Mouse (Mus musculus) stomach, embryonic 14.5 days (tissue): Measurements from ENCODE around the gene Rad51b. TPM values are rescaled to one million over a fixed set of nuclear protein-coding genes. Genes with fewer than 3 reads are reported as not detected.
A peak's percentile ranks its signal among the peaks of the same experiment; 100 is the strongest.

Experiments used
- ATAC-seq: fragments of 200-750 bp; cut with Nextera tagmentation; 2 replicates; pipeline ENCODE4 v1.8.0; 2017; ENCODE audit warnings: low read depth, moderate TSS enrichment; ENCODE audit not compliant: insufficient number of reproducible peaks, insufficient read depth, low FRiP score
- H3K27ac ChIP-seq: fragments of 300-500 bp; sonication (generic); 2 replicates; pipeline ENCODE4 v1.5.1; 2014; ENCODE audit warnings: mild to moderate bottlenecking, low read length, moderate library complexity, mixed read lengths
- H3K27me3 ChIP-seq: fragments of 300-500 bp; sonication (generic); 2 replicates; pipeline ENCODE4 v1.6.1; 2014; ENCODE audit warnings: low read length, control low read depth, mixed read lengths; ENCODE audit not compliant: control insufficient read depth, insufficient read depth
- H3K36me3 ChIP-seq: fragments of 300-500 bp; sonication (generic); 2 replicates; pipeline ENCODE4 v1.6.1; 2014; ENCODE audit warnings: mild to moderate bottlenecking, control low read depth, low read length, moderate library complexity, mixed read lengths; ENCODE audit not compliant: control insufficient read depth, insufficient read depth
- H3K4me1 ChIP-seq: fragments of 300-500 bp; sonication (generic); 2 replicates; pipeline ENCODE4 v1.6.1; 2014; ENCODE audit warnings: low read length, control low read depth, mixed read lengths; ENCODE audit not compliant: control insufficient read depth, insufficient read depth
- H3K4me2 ChIP-seq: fragments of 300-500 bp; sonication (generic); replicated peaks from 2 replicates; pipeline ENCODE4 v1.6.1; 2014; ENCODE audit warnings: low read depth, low read length, control low read depth
- H3K4me3 ChIP-seq: fragments of 300-500 bp; sonication (generic); 2 replicates; pipeline ENCODE4 v1.5.1; 2014; ENCODE audit warnings: low read depth, low read length, control low read depth
- H3K9ac ChIP-seq: fragments of 300-500 bp; sonication (generic); replicated peaks from 2 replicates; pipeline ENCODE4 v1.6.1; 2014; ENCODE audit warnings: low read depth, mild to moderate bottlenecking, control low read depth, low read length, moderate library complexity, mixed read lengths
- H3K9me3 ChIP-seq: fragments of 300-500 bp; sonication (generic); 2 replicates; pipeline ENCODE4 v1.6.1; 2016; ENCODE audit warnings: low read depth, low read length, control low read depth; ENCODE audit not compliant: control insufficient read depth
- WGBS: fragments of 180-500 bp; shearing (Covaris S2); extraction: QIAGEN DNeasy Blood & Tissue Kit; methylation state at CpG from one replicate; pipeline ENCODE4 v1.1.7; 2014; 5-methylcytosine and 5-hydroxymethylcytosine counted together
- polyA plus RNA-seq: library from polyadenylated mRNA; unstranded; fragments of >200 nt; fragmentation: Nextera tagmentation; extraction: Ambion mirVana; gene quantifications from 2 replicates; pipeline ENCODE4 v1.2.1, GENCODE M21; 2014

Rad51b gene
- polyA plus RNA-seq, 1 experiment from 2014 or later, result 8.4 TPM

DNA sequence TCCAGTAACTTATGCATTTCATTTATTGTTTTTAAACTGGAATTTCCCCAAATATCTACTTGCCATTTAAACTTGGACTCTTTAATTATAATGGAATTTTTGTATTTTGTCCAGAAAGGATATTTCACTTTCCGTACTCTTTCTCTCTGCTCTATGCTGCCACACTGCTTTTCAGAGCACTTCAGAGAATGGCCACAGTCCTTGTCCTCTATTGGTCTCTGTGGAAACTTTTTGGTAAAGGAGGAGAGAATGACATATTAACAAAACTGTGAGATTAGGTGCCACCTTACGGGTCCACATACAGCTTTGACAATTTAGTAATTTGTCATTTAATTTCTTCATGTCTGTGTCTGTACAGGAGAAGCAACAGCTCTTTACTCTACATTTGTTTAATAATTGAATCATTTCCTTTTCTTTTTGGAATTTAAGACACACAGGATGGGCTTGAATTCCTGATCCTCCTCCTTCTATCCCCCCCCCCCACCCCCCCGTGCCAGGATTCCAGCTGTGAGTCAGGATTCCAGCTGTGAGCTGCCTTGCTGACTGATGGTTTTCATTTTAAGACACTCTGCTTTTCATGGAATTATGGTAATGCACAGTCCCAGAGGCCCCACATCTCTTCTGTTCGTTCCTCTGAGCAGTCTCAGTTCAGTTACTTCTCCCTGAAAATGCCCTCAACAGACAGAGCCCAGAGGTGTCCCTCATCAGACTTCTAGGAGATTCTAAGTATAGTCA is 112.2 kb downstream of the Rad51b start:
- Histone ChIP-seq H3K9ac (no peak overlapping the region), H3K9me3 (no peaks in the 10 kb centered on the region), H3K4me3 (no peak overlapping the region), H3K36me3 (no peaks in the 10 kb centered on the region), H3K27me3 (no peaks in the 10 kb centered on the region), H3K27ac (peak overlapping the region; percentile 71; the same call in 1 of the 2 replicates), H3K4me2 (no peak overlapping the region), H3K4me1 (0 out of 2 replicates have a peak, but pooled peaks cover 2% of the 10 kb centered on the region)
- no peak for ATAC-seq
- WGBS, result 39% methylated on average over 3 of the region's 4 CpGs

DNA sequence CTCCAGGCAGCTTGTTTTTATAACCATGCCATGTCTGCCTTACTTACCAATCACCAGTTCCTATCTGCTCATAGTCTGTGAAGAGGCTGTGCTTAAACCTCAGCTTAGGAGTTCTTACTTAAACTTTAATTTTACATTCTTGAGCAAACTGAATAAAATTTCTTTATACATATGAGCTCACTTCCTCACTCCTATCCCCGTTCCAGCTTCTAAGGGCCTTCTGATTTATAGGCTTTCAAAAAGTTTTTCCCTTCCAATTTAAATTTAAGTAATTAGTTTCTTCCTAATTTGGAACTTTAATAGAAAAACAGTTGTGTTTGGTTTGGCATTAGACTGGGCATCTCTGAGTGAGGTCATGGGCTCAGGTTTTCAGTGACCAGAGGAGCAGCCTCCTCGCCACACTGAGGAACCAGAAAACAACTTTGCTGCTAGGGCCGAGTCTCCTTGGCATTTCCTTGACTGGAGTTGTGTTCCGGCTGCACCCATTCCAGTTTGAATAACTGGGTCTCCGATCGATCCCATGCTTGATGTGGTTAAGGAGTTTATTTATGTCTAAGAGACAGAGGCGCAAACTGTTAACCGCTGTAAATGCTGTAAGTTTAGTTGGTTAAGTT is 115.9 kb downstream of the Rad51b start:
- Histone ChIP-seq H3K4me2 (no peak overlapping the region), H3K4me3 (no peak overlapping the region), H3K9ac (no peak overlapping the region), H3K36me3 (no peaks in the 10 kb centered on the region), H3K9me3 (no peaks in the 10 kb centered on the region), H3K27ac (peak overlapping the region; percentile 33; the same call in 1 of the 2 replicates), H3K27me3 (no peaks in the 10 kb centered on the region), H3K4me1 (0 out of 2 replicates have a peak, but pooled peaks cover 2% of the 10 kb centered on the region)
- 73% methylated on average over 8 of the region's 8 CpGs for WGBS
- no peak for ATAC-seq

DNA sequence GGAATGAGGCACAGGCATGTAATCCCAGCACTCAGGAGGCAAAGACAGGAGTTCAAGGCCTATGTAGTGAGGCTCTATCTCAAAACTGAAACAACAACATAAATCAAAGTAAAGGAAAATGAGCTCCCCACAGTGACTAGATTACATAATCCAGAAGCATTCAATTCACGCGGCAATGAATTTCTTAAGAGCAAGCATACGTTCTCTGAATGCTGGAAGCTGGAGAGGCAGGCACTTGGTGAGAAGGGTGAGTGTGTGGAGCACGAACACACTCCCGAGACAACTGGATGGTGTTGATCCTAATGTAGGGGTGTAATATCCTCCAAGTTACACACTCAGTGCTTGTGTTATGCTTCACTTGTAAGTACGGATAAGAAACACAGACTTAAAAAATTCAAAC is 120.3 kb downstream of the Rad51b start:
- WGBS, result 64% methylated on average over 6 of the region's 6 CpGs
- ATAC-seq, result no peak
- H3K27ac ChIP-seq, result no peak overlapping the region
- H3K36me3 ChIP-seq, result no peaks in the 10 kb centered on the region
- H3K9ac ChIP-seq, result no peak overlapping the region
- H3K4me2 ChIP-seq, result no peak overlapping the region
- H3K4me1 ChIP-seq, result peaks cover 5% of the 10 kb centered on the region; the same call in 1 of the 2 replicates
- H3K4me3 ChIP-seq, result no peak overlapping the region
- H3K9me3 ChIP-seq, result no peaks in the 10 kb centered on the region
- no peaks in the 10 kb centered on the region for H3K27me3 ChIP-seq

DNA sequence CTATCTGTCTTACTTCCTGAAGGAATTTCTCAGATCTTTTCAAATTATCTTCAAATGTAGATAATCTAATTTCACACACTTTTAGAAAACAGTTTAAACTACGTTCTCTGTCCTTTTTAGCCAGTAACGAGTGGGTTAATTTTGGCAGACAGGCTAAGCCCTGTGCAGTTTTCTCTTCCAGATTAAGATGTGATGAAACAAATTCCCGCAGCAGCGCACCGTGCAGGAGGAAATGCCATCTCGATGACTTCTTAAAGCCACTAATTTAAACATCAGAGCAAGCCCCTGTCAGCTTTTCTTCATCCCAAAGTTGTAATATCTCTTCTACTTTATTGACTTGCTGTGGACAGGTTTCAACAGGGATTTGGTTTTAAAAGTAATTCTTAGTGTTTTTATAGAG is 123.5 kb downstream of the Rad51b start:
- Histone ChIP-seq H3K27ac (no peak overlapping the region), H3K4me3 (no peak overlapping the region), H3K36me3 (no peaks in the 10 kb centered on the region), H3K4me1 (peaks cover 8% of the 10 kb centered on the region; the same call in 1 of the 2 replicates), H3K9me3 (no peaks in the 10 kb centered on the region; the same call in 1 of the 2 replicates), H3K27me3 (no peaks in the 10 kb centered on the region), H3K4me2 (no peak overlapping the region), H3K9ac (no peak overlapping the region)
- ATAC-seq, result no peak
- 15% methylated on average over 6 of the region's 6 CpGs for WGBS

DNA sequence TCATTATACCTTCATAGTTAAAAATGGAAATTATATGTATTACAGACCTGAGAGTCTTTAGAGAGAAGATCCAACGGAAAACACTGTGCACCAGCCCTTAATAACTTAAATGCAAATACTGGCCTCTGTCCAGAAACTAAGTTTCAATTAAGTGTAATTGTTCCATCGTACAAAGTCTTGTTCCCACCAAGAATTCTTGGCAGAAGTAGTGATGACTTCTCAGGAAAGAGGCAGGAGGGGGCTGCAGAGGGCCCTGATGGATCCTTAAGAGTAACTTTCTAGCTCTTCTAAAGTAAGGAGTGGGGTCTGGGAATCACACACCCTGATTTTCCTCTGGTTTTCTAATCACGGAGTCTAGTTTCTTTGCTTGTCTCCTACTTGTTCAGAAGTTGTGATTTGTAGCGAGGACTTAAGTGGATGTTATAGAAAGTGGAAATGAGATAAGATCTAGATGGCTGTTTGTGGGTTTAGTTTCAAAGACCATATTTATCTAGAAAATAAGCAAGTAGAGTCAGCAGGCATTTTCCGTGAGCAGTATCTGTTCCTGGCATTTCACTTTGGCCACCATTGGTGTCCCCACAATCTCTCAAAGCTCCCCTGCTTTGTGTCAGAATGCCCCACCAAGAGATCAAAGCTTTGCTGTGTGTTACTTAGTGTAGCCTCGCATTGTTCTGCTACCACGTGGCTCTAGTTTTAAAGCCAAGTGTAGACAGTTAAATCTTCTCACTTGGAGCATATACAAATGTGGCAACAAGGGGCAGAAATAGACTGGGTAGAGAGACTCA is 132.6 kb downstream of the Rad51b start:
- no peaks in the 10 kb centered on the region for H3K27me3 ChIP-seq
- no peak for ATAC-seq
- peak overlapping the region; percentile 66; the same call in 1 of the 2 replicates for H3K27ac ChIP-seq
- H3K9me3 ChIP-seq, result no peaks in the 10 kb centered on the region; the same call in 1 of the 2 replicates
- no peak overlapping the region for H3K4me2 ChIP-seq
- no peak overlapping the region for H3K4me3 ChIP-seq
- H3K4me1 ChIP-seq, result peaks cover 16% of the 10 kb centered on the region
- no peak overlapping the region for H3K9ac ChIP-seq
- H3K36me3 ChIP-seq, result no peaks in the 10 kb centered on the region
- 48% methylated on average over 7 of the region's 7 CpGs for WGBS

DNA sequence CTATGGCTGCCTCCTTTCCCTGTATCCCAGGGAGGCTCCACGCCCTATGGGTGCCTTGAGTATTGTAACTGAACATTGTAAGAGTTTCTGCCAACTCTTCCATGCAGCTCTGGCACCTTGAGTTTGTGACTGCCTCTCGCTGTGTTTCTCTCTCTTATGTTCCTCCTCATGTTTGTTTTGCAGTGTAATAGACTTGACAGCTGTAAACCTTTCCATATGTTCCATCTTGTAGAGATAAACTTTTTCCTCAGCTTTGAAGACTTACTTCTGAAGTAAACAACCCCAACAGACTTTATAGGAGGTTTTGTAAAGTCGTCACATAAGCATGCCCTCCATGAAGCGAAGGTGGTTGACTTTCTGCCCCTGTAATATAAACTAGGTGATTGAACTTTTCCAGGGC is 134.1 kb downstream of the Rad51b start:
- Histone ChIP-seq H3K9ac (no peak overlapping the region), H3K9me3 (no peaks in the 10 kb centered on the region), H3K27ac (no peak overlapping the region), H3K36me3 (no peaks in the 10 kb centered on the region), H3K4me2 (no peak overlapping the region), H3K4me1 (peaks cover 16% of the 10 kb centered on the region), H3K4me3 (no peak overlapping the region), H3K27me3 (no peaks in the 10 kb centered on the region)
- 65% methylated on average over 4 of the region's 4 CpGs for WGBS
- no peak for ATAC-seq

DNA sequence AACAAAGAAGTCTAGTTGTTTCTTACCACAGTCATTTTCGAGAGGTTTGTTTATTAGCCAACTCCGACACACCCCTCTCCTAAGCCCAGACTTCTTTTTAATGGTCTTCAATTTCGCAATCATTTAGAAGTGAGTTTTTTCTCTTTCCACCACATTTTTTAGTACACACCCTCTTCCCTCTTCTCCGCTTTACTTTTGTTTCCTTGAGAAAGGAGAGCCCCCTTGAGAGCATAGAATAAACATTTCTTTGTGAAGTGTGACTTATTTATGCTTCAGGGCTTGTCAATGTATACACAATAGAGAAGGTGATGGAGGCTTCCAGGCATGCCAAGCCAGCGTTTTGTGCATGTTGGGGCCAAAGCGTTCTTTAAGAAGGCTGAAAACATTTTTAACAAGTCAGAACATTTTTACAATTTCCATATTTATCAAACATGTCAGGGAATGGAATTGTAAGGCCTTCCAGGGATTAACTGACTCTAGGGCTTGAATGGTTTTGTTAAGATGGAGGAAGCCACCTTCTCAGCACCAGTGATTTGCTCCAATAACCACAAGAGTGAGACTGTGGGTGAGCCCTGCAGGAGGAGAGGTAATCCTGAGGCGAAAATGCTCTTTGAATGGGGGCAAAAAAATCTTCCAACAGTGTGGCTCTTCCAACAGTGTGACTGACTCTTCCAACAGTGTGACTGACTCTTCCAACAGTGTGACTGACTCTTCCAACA is 136.8 kb downstream of the Rad51b start:
- Histone ChIP-seq H3K4me1 (peaks cover 18% of the 10 kb centered on the region), H3K4me3 (no peak overlapping the region), H3K36me3 (no peaks in the 10 kb centered on the region), H3K4me2 (no peak overlapping the region), H3K9me3 (no peaks in the 10 kb centered on the region), H3K27me3 (no peaks in the 10 kb centered on the region), H3K27ac (peak overlapping the region; percentile 81), H3K9ac (no peak overlapping the region)
- ATAC-seq, result no peak; the same call in 1 of the 2 replicates
- 25% methylated on average over 7 of the region's 7 CpGs for WGBS

DNA sequence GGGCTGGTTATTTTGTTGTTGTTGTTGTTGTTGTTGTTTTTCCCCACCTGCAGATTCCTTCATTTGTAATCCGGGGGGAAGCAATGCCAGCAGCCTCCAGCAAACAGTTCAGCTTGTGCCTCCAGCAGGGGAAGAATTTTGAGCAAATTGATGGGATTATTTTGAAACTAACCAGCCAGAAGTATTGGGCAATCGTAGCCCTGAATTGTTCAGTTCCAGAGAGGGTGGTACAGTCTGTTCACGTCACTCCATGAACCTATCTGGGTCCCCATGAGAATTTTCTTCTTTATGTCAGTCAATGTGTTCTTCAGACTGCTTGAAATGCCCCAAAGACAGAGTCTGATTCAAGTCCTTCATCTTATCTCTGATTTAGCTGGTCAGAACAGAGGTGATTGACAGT is 138.4 kb downstream of the Rad51b start:
- H3K27ac ChIP-seq, result peak overlapping the region; percentile 81; the same call in 1 of the 2 replicates
- no peaks in the 10 kb centered on the region for H3K36me3 ChIP-seq
- no peak overlapping the region for H3K9ac ChIP-seq
- H3K9me3 ChIP-seq, result no peaks in the 10 kb centered on the region
- no peak for ATAC-seq
- no peak overlapping the region for H3K4me3 ChIP-seq
- H3K4me1 ChIP-seq, result peaks cover 17% of the 10 kb centered on the region; the same call in 1 of the 2 replicates
- no peaks in the 10 kb centered on the region for H3K27me3 ChIP-seq
- WGBS, result 71% methylated on average over 3 of the region's 3 CpGs
- H3K4me2 ChIP-seq, result no peak overlapping the region
